Mouse (Mus musculus): ENCODE measurements at regions not wholly inside any gene's neighbourhood (a gene's known extent, or its start where the extent isn't known, plus 50 kb on each side); places are given as distances from the start of the nearest gene placed in this dataset.

GRCm38 (mm10) chr1:60823006-60823665, 63.7 kb upstream of the Ctla4 start:
- DNase-seq (ENCODE audit: low spot score) = peak; percentile 71

GRCm38 (mm10) chr1:60824218-60825125, 62.3 kb upstream of the Ctla4 start:
- peak; percentile 68 for DNase-seq (ENCODE audit: low spot score)

- peak; percentile 19 for DNase-seq (ENCODE audit: low spot score)
Measured at GRCm38 (mm10) chr1:60825256-60826186, 61.3 kb upstream of the Ctla4 start.

GRCm38 (mm10) chr1:60826981-60827380, 59.8 kb upstream of the Ctla4 start:
- DNase-seq (ENCODE audit: low spot score) = no peak

GRCm38 (mm10) chr1:60828152-60828551, 58.6 kb upstream of the Ctla4 start:
- no peak for DNase-seq (ENCODE audit: low spot score)

GRCm38 (mm10) chr1:60829849-60830248, 57.0 kb upstream of the Ctla4 start:
- peak; percentile 52 for DNase-seq (ENCODE audit: low spot score)

GRCm38 (mm10) chr1:60833668-60834067, 53.1 kb upstream of the Ctla4 start:
- DNase-seq (ENCODE audit: low spot score) = no peak
